10 mouse cellular contexts compared by ENCODE assay signal in genomic region chr13:84449001-84449551, GRCm38 (mm10).
DNase-seq lines count a peak whose midpoint lies in the region; ATAC-seq and TF ChIP-seq lines count a peak whose summit lies in the region.
"Had no signal": no experiment of that assay in that cellular context is flagged by ENCODE, and none has a peak within 500 bp of the region (broad histone marks: within the 10 kb centered on the region; RNA-seq: fewer than 3 reads in every experiment).

No protein-coding gene starts in this region.

- H3K4me2 ChIP-seq in embryonic facial prominence, embryonic 11.5 days (ENCODE audit: low read depth, low read length): no peak overlapping the region
- peak overlapping the region; percentile 30 for H3K4me2 ChIP-seq in forebrain, embryonic 13.5 days
- no peak overlapping the region for H3K4me2 ChIP-seq in neural tube, embryonic 12.5 days (replicated peaks)
- no peak overlapping the region for H3K4me2 ChIP-seq in intestine, postnatal 0 days (replicated peaks; ENCODE audit: low read depth)
- H3K4me2 ChIP-seq: liver, embryonic 13.5 days had no signal

- no peaks in the 10 kb centered on the region for H3K9me3 ChIP-seq in embryonic facial prominence, embryonic 11.5 days (replicated peaks; ENCODE audit: control insufficient read depth, low read length)
- no peaks in the 10 kb centered on the region for H3K9me3 ChIP-seq in embryonic facial prominence, embryonic 10.5 days
- H3K9me3 ChIP-seq in forebrain, embryonic 13.5 days (replicated peaks): no peaks in the 10 kb centered on the region
- H3K9me3 ChIP-seq in neural tube, embryonic 12.5 days: no peaks in the 10 kb centered on the region
- no peaks in the 10 kb centered on the region for H3K9me3 ChIP-seq in intestine, postnatal 0 days (ENCODE audit: control insufficient read depth)
- H3K9me3 ChIP-seq: liver, embryonic 13.5 days had no signal

- TF ChIP-seq CTCF in intestine, postnatal 0 days (IDR thresholded peaks at IDR 0.05; ENCODE audit: low read depth): no peak

- ATAC-seq in embryonic facial prominence, embryonic 11.5 days (replicated peaks; ENCODE audit: insufficient number of reproducible peaks, low FRiP score, low TSS enrichment, low read depth): peak; percentile 72
- ATAC-seq in forebrain, embryonic 13.5 days: peak; percentile 99
- peak; percentile 99 for ATAC-seq in neural tube, embryonic 12.5 days (ENCODE audit: low FRiP score, low read depth)
- ATAC-seq in megakaryocyte-erythroid progenitor cell, adult 5-6 weeks (replicated peaks; ENCODE audit: low FRiP score, low TSS enrichment, poor library complexity, severe bottlenecking): no peak
- no peak for ATAC-seq in intestine, postnatal 0 days

- WGBS in embryonic facial prominence, embryonic 11.5 days: 23% methylated on average over 6 of the region's 6 CpGs
- 35% methylated on average over 6 of the region's 6 CpGs for WGBS in embryonic facial prominence, embryonic 10.5 days
- WGBS in forebrain, embryonic 13.5 days: 6% methylated on average over 6 of the region's 6 CpGs
- 17% methylated on average over 6 of the region's 6 CpGs for WGBS in neural tube, embryonic 12.5 days
- WGBS in intestine, postnatal 0 days: 57% methylated on average over 6 of the region's 6 CpGs

- H3K27me3 ChIP-seq in embryonic facial prominence, embryonic 11.5 days (ENCODE audit: control insufficient read depth, insufficient read depth, low read length): no peaks in the 10 kb centered on the region
- no peaks in the 10 kb centered on the region for H3K27me3 ChIP-seq in embryonic facial prominence, embryonic 10.5 days (replicated peaks; ENCODE audit: low read depth, poor library complexity, severe bottlenecking)
- H3K27me3 ChIP-seq in forebrain, embryonic 13.5 days: 0 out of 2 replicates have a peak, but pooled peaks cover 3% of the 10 kb centered on the region
- no peaks in the 10 kb centered on the region for H3K27me3 ChIP-seq in neural tube, embryonic 12.5 days (replicated peaks)
- no peaks in the 10 kb centered on the region for H3K27me3 ChIP-seq in intestine, postnatal 0 days (replicated peaks; ENCODE audit: control insufficient read depth, insufficient read depth, low read length)
- H3K27me3 ChIP-seq: liver, embryonic 13.5 days had no signal

- H3K4me3 ChIP-seq in embryonic facial prominence, embryonic 11.5 days (ENCODE audit: low read depth, low read length): no peak overlapping the region
- no peak overlapping the region for H3K4me3 ChIP-seq in embryonic facial prominence, embryonic 10.5 days
- H3K4me3 ChIP-seq in forebrain, embryonic 13.5 days: no peak overlapping the region
- no peak overlapping the region for H3K4me3 ChIP-seq in neural tube, embryonic 12.5 days
- no peak overlapping the region for H3K4me3 ChIP-seq in intestine, postnatal 0 days (ENCODE audit: low read depth, low read length)
- H3K4me3 ChIP-seq: heart, adult 2 months; liver, embryonic 13.5 days had no signal

- no peak overlapping the region for H3K27ac ChIP-seq in embryonic facial prominence, embryonic 11.5 days (replicated peaks; ENCODE audit: low read depth, low read length)
- H3K27ac ChIP-seq in embryonic facial prominence, embryonic 10.5 days (replicated peaks): no peak overlapping the region
- no peak overlapping the region; the same call in 1 of the 2 replicates for H3K27ac ChIP-seq in forebrain, embryonic 13.5 days
- no peak overlapping the region for H3K27ac ChIP-seq in neural tube, embryonic 12.5 days
- H3K27ac ChIP-seq in intestine, postnatal 0 days (ENCODE audit: low read depth, low read length): no peak overlapping the region
- H3K27ac ChIP-seq: heart, adult 2 months; liver, embryonic 13.5 days had no signal

- no peaks in the 10 kb centered on the region for H3K36me3 ChIP-seq in embryonic facial prominence, embryonic 11.5 days (replicated peaks; ENCODE audit: control insufficient read depth, insufficient read depth, low read depth, low read length)
- H3K36me3 ChIP-seq in embryonic facial prominence, embryonic 10.5 days (replicated peaks): no peaks in the 10 kb centered on the region
- H3K36me3 ChIP-seq in forebrain, embryonic 13.5 days (ENCODE audit: poor library complexity, severe bottlenecking): no peaks in the 10 kb centered on the region
- no peaks in the 10 kb centered on the region for H3K36me3 ChIP-seq in neural tube, embryonic 12.5 days
- H3K36me3 ChIP-seq in intestine, postnatal 0 days (ENCODE audit: control insufficient read depth, insufficient read depth): no peaks in the 10 kb centered on the region
- H3K36me3 ChIP-seq: liver, embryonic 13.5 days had no signal

- peak; percentile 6 for DNase-seq in embryonic facial prominence, embryonic 11.5 days (ENCODE audit: low spot score)
- no peak for DNase-seq in embryonic facial prominence, embryonic 10.5 days (ENCODE audit: low spot score)
- peak; percentile 90 for DNase-seq in layer of hippocampus, adult 9-11 months
- DNase-seq in urinary bladder, postnatal 4 days (ENCODE audit: low spot score in 2 of 2): no peak
- DNase-seq: heart, adult 2 months; liver, embryonic 13.5 days had no signal

- H3K9ac ChIP-seq in embryonic facial prominence, embryonic 11.5 days (replicated peaks; ENCODE audit: low read length): no peak overlapping the region
- H3K9ac ChIP-seq in forebrain, embryonic 13.5 days: no peak overlapping the region
- H3K9ac ChIP-seq in neural tube, embryonic 12.5 days: no peak overlapping the region
- no peak overlapping the region for H3K9ac ChIP-seq in intestine, postnatal 0 days (ENCODE audit: low read depth, low read length)
- H3K9ac ChIP-seq: liver, embryonic 13.5 days had no signal

- no peaks in the 10 kb centered on the region for H3K4me1 ChIP-seq in embryonic facial prominence, embryonic 11.5 days (ENCODE audit: control insufficient read depth, insufficient read depth, low read length)
- H3K4me1 ChIP-seq in embryonic facial prominence, embryonic 10.5 days: 0 out of 2 replicates have a peak, but pooled peaks cover 4% of the 10 kb centered on the region
- peaks cover 22% of the 10 kb centered on the region for H3K4me1 ChIP-seq in forebrain, embryonic 13.5 days
- H3K4me1 ChIP-seq in neural tube, embryonic 12.5 days: peaks cover 6% of the 10 kb centered on the region; the same call in 1 of the 2 replicates
- no peaks in the 10 kb centered on the region for H3K4me1 ChIP-seq in intestine, postnatal 0 days (replicated peaks; ENCODE audit: control insufficient read depth, insufficient read depth, low read length)
- H3K4me1 ChIP-seq: liver, embryonic 13.5 days had no signal

Comparison
In these comparisons a context has a peak if more than half of its experiments do, and no peak if none do; other contexts are left out.
1. DNase-seq: peak in embryonic facial prominence, embryonic 11.5 days (single experiment) and layer of hippocampus, adult 9-11 months (single experiment); none in embryonic facial prominence, embryonic 10.5 days (single experiment) and urinary bladder, postnatal 4 days (0 of 2).
2. ATAC-seq: peak in embryonic facial prominence, embryonic 11.5 days (single experiment), forebrain, embryonic 13.5 days (single experiment) and neural tube, embryonic 12.5 days (single experiment); none in megakaryocyte-erythroid progenitor cell, adult 5-6 weeks (single experiment) and intestine, postnatal 0 days (single experiment).